Mouse (Mus musculus) embryo, embryonic 11.5 days (tissue): ENCODE results near the gene Tbc1d1.

Experiments
- DNase-seq: peaks from one replicate; pipeline ENCODE4 v3.0.0-alpha.2; 2012; ENCODE audit warnings: low read depth, low spot score

Tbc1d1 gene

GRCm38 (mm10) chr5:64155861-64156550, at the start of gene Tbc1d1:
TSS of gene Tbc1d1 (plus strand) at chr5:64156305.
- DNase-seq = no peak

DNA sequence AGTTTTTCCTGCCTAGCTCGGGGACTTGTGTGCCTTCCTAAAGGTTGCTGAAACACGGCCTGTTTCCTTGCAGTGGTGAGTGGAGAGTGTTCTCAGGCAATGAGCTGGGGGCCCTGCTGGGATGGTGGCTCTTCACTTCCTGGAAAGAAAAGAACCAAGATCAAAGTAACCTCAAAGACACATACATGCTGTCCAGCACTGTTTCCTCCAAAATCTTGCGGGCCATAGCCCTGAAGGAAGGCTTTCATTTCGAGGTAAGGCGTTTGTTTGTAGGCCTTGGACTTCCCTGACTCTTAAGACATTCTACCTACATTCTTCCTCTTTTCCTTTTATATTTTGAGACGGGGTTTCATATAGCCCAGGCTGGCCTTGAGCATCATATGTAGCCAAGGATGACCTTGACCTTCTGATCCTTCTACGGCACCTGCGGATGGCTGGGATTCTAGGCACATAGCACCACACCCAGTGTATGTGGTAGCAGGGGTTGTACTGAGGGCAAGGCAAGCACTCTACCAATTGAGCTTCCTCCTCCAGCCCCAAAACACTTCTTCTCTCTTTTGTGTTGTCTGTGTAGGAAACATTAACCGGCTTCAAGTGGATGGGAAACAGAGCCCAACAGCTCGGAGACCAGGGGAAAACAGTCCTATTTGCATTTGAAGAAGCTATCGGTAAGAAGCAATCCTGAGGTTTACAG, 48.4 kb upstream of the Tbc1d1 start:
- DNase-seq = no peak

DNA sequence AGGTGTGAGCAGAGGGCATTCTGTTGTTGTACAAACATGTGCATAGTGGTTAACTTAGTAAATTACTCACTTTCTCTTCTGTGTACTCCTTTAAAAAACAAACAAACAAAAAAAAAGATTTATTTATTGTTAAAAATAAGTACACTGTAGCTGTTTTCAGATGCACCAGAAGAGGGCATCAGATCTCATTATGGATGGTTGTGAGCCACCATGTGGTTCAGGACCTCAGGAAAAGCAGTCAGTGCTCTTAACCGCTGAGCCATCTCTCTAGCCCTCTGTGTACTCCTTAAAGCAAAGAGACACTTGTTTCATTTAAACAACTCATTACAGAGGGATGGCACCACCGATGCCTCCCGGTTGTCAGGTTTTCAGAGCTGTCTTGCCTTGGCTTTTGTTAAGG, 46.9 kb upstream of the Tbc1d1 start:
- DNase-seq = no peak

- no peak for DNase-seq
These were observed 43.7 kb upstream of the Tbc1d1 start for GRCm38 (mm10) chr5:64112360-64112759.

DNA sequence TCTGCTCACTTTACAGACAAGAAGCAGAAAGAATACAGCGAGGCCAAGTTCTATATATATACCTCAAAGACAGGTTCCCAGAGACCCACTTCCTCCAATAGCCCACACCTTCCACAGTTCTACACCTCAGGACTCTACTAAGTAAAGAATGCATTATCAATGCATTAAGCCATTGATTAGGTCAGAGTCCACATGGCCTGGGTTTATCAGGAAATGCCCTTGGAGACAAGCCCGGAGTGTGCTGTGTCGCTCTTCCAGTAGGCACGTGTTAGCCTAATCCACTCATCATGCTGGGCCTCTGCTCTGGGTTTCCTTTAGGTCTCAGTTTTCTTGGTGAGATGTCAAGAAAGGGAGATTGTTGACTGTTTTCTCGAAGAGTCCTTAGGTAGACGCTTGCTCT, 41.9 kb upstream of the Tbc1d1 start:
- no peak for DNase-seq

DNA sequence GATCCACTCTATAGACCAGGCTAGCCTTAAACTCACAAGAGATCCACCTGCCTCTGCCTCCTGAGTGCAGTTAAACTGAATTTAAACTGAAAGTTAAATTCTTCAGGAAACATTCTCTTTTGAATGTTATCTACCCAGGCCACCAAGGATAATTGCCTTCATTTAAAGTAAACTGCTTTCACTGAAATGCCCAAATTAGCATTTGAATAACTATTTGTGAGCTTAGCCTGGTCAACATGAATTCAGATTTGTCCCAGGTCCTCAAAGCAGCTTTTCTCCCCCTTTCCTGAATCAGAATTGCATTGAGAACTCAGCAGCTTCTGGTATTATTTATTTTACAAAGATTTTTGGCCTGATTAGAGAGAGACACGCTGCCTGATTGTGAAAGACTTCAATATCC, 38.9 kb upstream of the Tbc1d1 start:
- DNase-seq = no peak

- no peak for DNase-seq
These were observed 30.3 kb upstream of the Tbc1d1 start for GRCm38 (mm10) chr5:64125783-64126182.

DNA sequence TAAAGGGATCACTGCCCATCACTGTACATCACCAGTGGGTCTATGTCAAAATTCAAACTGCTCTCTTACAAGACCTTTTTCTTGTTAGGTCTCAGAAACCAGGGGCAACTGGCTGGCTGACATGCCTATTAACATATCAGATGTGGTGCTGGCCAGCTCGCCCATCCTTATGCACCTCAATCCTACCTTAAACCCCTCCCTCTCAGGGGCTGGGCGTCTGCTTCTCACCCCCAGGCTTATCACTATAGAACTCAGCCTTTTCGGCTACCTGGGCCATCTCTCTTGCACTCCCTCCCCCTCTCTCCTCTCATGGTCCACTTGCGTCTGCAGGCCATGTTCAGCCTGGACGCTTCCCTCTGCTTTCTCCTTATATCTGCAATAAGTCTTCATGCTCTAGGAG, 24.6 kb upstream of the Tbc1d1 start:
- DNase-seq = no peak

GRCm38 (mm10) chr5:64133901-64134300, 22.2 kb upstream of the Tbc1d1 start:
- DNase-seq = no peak

DNA sequence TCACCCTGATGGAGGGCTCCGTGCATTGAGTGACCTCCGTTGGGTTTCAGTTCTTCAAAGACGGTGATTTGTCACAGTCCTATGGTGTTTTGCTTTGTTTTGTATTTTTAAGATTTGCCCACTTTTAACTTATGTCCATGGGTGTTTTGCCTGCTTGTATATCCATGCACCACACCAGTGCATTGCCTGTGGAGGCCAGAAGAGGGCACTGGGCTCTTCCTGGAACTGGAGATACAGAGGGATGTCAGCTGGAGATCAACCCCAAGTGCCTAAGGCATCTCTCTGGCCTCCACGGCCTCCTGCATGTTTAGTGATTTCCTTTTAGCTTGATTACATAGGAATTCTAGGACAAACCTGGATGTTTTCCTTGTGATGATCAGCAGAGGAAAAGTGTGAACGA, 19.8 kb upstream of the Tbc1d1 start:
- no peak for DNase-seq

DNA sequence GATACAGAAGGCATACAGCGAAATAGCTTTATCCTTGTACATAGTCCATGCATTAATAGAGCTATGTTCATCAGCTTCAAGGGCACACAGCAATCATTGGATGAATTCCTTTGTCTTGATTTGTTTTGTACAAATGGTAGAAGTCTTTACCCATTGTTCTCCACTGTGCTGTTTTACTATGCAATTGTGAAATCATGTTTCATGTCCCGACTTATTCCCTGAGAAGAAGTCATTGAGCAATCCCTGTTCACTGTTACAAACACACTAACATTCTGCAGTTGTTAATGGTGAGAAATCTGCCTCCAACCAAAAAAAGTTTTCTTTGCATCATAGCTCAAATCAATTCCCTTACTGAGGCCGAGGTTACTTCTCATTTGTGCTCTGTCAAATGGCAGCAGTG, 15.9 kb upstream of the Tbc1d1 start:
- no peak for DNase-seq

DNA sequence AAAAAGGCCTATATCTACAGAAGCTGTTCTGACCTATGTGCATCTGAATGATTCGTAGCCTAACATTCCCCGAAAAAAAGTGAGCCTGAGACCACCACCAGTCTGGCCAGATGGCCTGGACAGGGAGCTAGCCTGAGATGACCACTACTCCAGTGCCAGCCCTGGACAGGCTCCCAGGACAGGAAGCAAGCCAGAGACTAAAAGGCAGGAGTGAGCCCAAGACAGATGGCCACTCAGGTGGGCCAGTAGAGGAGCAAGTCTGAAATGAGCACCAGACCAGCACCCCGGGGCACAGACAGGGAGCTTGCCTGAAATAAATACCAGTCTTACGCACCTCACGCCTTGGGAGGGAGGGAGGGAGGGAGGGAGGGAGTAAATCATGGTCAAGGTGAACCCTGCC, 11.8 kb upstream of the Tbc1d1 start:
- no peak for DNase-seq

DNA sequence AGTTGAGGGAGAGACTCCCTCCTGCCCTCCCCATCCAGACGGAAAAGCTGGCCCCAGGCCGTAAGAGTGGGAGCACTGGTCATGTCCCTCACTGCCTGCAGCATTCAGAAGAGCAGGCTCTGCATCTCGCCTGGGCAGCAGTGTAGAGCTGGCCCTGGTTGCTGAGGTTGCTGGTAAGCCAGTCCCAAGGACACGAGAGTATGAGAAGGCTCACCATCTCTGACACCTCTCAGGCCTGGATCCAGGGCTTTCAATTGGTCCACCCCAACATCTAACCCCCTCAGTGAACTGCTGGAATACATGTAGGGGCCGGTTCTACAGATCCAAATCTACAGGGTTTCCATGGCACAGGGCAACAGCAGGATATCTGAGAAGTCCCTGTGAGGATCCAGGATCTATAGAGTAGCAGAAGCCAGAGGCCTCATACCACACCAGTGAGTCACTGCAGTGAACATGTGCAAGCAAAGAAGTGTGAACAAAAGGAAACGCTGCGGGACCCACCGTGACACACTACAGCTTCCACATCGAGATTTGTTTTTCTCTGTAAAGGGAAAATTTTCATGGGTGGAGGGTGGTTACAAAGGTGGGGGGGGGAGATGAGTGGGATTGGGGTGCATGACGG, 9.6 kb upstream of the Tbc1d1 start:
- no peak for DNase-seq

DNA sequence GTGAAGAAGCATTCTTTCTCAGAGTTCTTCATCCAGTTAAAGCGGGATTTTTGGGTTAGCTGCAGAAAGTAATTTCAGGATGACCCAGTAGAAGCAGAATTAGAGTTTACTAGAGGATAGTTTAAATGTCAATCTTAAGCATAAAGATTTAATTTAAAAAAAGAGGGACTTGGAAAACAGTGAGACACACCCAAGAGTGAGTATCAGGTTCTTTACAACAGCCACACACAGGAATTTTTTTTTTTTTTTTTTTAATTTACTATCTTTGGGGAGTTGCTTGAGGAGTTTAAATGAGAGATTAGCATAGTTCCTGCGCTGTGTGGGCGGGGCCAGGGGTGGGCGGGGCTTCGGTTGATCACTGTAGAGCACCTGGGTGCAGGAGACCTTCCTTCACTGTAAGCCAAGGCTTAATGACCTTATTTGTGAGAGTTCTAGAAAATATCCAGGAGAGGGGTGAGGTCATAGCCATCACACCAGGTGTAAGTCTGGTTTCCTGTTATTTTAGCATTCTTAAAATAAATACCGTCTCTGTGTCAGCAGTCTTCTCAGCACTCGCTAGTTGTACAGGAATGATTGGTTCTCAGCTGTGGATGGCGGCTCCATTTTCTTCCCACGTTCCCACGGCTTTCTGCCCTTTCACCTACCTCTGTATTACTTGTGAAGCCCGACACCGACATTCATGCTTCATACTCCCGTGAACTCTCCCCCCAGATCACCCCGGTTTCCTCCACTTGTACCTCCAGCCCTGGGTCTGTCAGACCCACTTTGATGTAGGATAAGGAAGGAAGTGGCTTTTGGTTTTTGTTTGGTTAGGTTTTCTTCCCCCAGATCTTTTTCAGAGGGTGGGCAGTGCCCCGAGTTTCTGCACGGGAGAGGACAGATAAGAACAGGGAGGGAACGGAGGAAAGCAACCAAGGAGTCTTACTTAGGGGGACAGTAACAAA, 6.6 kb upstream of the Tbc1d1 start:
- DNase-seq = no peak

- no peak for DNase-seq
These were observed 2.8 kb upstream of the Tbc1d1 start for GRCm38 (mm10) chr5:64153319-64153718.

GRCm38 (mm10) chr5:64156579-64156978, 474 bp downstream of the Tbc1d1 start:
- DNase-seq = no peak

- no peak for DNase-seq
These were observed 1.8 kb downstream of the Tbc1d1 start for GRCm38 (mm10) chr5:64157926-64158325.

- DNase-seq = no peak
These were observed 2.4 kb downstream of the Tbc1d1 start for GRCm38 (mm10) chr5:64158501-64158900.

DNA sequence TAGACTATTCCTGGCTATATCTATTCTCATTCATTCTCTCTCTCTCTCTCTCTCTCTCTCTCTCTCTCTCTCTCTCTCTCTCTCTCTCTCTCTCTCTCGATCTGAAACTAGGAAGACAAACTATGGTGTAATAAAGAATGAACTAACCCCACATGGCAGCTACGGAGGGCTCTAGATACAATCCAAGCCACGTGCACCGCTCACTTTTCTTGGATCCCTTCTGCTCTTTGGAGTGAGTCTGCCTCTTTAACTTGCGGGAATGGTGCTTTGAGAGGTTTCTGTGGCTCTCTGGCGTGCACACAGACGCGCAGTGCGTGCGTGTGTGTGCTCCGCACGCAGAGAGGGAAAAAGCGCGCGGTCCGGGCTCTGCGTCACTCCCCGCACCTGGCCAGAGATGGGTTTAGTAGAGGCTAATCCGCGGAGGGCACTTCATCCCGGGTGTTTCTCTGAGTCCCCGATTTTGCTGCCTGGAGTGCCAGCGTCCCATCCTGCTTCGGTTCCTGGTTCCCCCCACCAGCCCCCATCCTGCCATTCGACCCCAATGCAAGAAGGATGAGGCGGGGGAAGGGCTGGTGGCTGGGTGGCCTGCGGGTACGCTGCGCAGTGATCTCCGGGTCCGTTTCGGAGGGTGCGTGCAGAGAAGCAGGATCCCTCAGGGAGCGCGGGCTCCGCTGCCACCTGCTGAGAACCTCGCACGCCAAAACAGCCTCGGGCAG, 3.1 kb downstream of the Tbc1d1 start:
- DNase-seq = no peak

DNA sequence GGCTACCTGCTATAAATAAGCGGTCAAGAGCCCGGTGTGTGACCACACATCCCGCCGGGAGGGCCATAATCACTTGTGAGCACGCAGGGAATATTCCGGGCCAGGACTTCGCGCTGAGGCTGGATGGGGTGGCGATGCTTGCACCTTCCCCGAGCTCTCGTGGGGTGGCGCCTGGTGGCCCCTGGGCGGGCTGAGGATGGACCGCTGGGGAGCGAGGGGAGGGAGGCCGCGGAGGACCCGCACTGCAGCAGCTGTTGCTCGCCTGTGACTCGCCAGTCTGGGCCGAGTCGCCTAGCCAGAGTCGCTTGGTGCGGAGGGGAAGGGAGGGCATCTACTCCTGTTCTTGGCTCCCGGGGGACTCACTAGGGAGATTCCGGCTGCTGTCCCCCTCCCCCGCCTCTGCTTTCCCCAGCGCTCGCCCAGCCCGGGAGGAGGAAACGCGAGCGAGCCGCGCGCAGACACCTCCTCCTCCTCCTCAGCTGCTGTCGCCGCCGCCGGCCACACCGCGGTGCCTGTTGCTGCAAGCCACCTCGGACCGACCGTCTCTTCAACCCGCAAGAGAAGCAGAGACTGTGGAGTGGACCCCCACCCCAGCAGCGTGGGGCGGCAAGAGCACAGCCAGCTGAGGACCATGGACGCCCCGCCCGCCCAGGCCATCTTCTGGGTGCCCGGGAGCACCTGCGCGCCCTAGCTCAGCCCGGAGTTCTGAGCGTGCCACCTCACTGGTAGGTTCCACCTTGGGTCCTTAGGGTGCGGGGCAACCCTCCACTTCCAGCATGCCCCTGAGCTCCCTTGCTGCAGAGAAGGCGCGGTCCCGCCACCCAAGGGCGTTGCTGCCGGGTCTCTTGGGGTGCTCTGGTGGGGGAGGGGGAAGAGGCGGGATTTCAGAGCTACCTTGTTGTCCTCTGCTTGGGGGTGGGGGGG, 3.9 kb downstream of the Tbc1d1 start:
- DNase-seq = no peak
